Mouse (Mus musculus) stomach, postnatal 0 days (tissue): ENCODE results near the gene 6330409D20Rik.

ENCODE experiments used
- CTCF ChIP-seq: IDR thresholded peaks from 2 replicates; pipeline ENCODE4 v1.5.1; 2016; ENCODE audit warnings: antibody characterized with exemption, low read depth, mild to moderate bottlenecking, moderate library complexity
- EP300 ChIP-seq: optimal IDR thresholded peaks from 2 replicates; pipeline ENCODE3; 2016; ENCODE audit warnings: antibody characterized with exemption

DNA sequence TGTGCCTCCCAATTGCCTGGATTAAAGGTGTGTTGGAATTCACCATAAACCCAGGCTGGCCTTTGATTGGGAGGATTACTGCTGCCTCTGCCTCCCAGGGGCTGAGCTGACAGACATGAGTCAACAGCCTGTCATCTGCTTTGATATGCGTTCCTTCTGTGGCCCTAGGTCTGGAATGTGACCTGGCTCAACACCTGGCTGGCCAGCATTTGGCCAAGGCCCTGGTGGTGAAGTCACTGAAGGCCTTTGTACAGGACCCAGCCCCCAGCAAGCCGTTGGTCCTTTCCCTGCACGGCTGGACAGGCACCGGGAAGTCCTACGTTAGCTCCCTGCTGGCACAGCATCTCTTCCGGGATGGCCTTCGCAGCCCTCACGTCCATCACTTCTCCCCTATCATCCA is 17.7 kb upstream of the 6330409D20Rik start:
- no peak for TF ChIP-seq CTCF
- TF ChIP-seq EP300 = no peak
